Mouse (Mus musculus) stomach, embryonic 14.5 days (tissue): ENCODE measurements around the gene Ltbp1. TPM values are rescaled to one million over a fixed set of nuclear protein-coding genes. Genes with fewer than 3 reads are reported as not detected.

Experiments used
- ATAC-seq: fragments of 200-750 bp; cut with Nextera tagmentation; 2 replicates; pipeline ENCODE4 v1.8.0; 2017; ENCODE audit warnings: low read depth, moderate TSS enrichment; ENCODE audit not compliant: insufficient number of reproducible peaks, insufficient read depth, low FRiP score
- H3K27ac ChIP-seq: fragments of 300-500 bp; sonication (generic); 2 replicates; pipeline ENCODE4 v1.5.1; 2014; ENCODE audit warnings: mild to moderate bottlenecking, low read length, moderate library complexity, mixed read lengths
- H3K27me3 ChIP-seq: fragments of 300-500 bp; sonication (generic); 2 replicates; pipeline ENCODE4 v1.6.1; 2014; ENCODE audit warnings: low read length, control low read depth, mixed read lengths; ENCODE audit not compliant: control insufficient read depth, insufficient read depth
- H3K36me3 ChIP-seq: fragments of 300-500 bp; sonication (generic); 2 replicates; pipeline ENCODE4 v1.6.1; 2014; ENCODE audit warnings: mild to moderate bottlenecking, control low read depth, low read length, moderate library complexity, mixed read lengths; ENCODE audit not compliant: control insufficient read depth, insufficient read depth
- H3K4me1 ChIP-seq: fragments of 300-500 bp; sonication (generic); 2 replicates; pipeline ENCODE4 v1.6.1; 2014; ENCODE audit warnings: low read length, control low read depth, mixed read lengths; ENCODE audit not compliant: control insufficient read depth, insufficient read depth
- H3K4me2 ChIP-seq: fragments of 300-500 bp; sonication (generic); replicated peaks from 2 replicates; pipeline ENCODE4 v1.6.1; 2014; ENCODE audit warnings: low read depth, low read length, control low read depth
- H3K4me3 ChIP-seq: fragments of 300-500 bp; sonication (generic); 2 replicates; pipeline ENCODE4 v1.5.1; 2014; ENCODE audit warnings: low read depth, low read length, control low read depth
- H3K9ac ChIP-seq: fragments of 300-500 bp; sonication (generic); replicated peaks from 2 replicates; pipeline ENCODE4 v1.6.1; 2014; ENCODE audit warnings: low read depth, mild to moderate bottlenecking, control low read depth, low read length, moderate library complexity, mixed read lengths
- H3K9me3 ChIP-seq: fragments of 300-500 bp; sonication (generic); 2 replicates; pipeline ENCODE4 v1.6.1; 2016; ENCODE audit warnings: low read depth, low read length, control low read depth; ENCODE audit not compliant: control insufficient read depth
- WGBS: fragments of 180-500 bp; shearing (Covaris S2); extraction: QIAGEN DNeasy Blood & Tissue Kit; methylation state at CpG from one replicate; pipeline ENCODE4 v1.1.7; 2014; 5-methylcytosine and 5-hydroxymethylcytosine counted together
- polyA plus RNA-seq: library from polyadenylated mRNA; unstranded; fragments of >200 nt; fragmentation: Nextera tagmentation; extraction: Ambion mirVana; gene quantifications from 2 replicates; pipeline ENCODE4 v1.2.1, GENCODE M21; 2014

The Ltbp1 gene
- polyA plus RNA-seq, 1 experiment from 2014 or later = 49.3 TPM

DNA sequence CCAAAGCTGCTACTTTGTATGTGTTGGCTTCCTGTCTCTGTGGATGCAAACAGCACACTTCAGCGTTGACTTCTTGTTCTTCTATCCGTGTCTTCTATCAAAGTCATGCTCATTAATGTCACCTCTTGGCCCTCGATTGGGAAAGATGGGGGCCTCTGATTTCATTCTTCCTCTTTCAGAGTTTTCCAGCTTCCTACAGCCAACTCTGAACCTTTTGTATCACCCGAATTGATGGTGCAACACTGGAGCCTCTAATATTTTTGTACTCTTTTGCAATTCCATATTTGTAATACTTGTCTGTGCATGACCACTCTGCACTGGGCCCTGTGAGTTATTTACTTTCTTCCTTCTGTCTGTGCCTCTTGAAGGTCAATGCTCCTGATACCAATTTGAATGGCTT lies 141.8 kb downstream of the Ltbp1 start:
- Histone ChIP-seq H3K27ac (no peak overlapping the region), H3K36me3 (no peaks in the 10 kb centered on the region), H3K4me2 (no peak overlapping the region), H3K27me3 (no peaks in the 10 kb centered on the region), H3K9ac (no peak overlapping the region), H3K9me3 (no peaks in the 10 kb centered on the region), H3K4me1 (0 out of 2 replicates have a peak, but pooled peaks cover 3% of the 10 kb centered on the region), H3K4me3 (no peak overlapping the region)
- WGBS = 79% methylated on average over 4 of the region's 4 CpGs
- ATAC-seq = no peak

DNA sequence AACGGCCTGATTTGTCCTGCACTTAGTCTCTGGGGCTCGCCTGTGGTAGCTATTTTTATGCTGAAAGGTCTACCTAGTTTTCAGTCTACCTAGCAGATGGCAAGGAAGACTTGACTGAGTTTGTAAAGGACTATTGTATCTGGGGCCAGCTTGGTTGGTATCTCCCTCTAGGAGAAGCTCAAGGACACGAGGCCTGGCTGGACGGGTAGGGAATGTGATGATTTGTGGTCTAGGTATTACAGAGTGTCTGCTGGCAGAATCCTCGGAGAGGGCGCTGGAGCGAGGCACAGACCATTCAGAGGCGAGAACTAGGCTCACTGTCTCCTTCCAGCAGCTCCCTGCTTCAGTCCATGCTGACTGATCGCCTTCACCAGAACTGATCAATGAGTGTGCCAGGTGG lies 146.4 kb downstream of the Ltbp1 start:
- no peak overlapping the region for H3K27ac ChIP-seq
- no peak overlapping the region for H3K4me2 ChIP-seq
- ATAC-seq = no peak
- H3K9ac ChIP-seq = no peak overlapping the region
- no peaks in the 10 kb centered on the region for H3K36me3 ChIP-seq
- no peaks in the 10 kb centered on the region for H3K27me3 ChIP-seq
- WGBS = 81% methylated on average over 9 of the region's 9 CpGs
- peaks cover 8% of the 10 kb centered on the region; the same call in 1 of the 2 replicates for H3K4me1 ChIP-seq
- H3K9me3 ChIP-seq = no peaks in the 10 kb centered on the region
- no peak overlapping the region for H3K4me3 ChIP-seq

- no peak for ATAC-seq
- H3K36me3 ChIP-seq = no peaks in the 10 kb centered on the region
- H3K27me3 ChIP-seq = no peaks in the 10 kb centered on the region
- peak overlapping the region; percentile 15; the same call in 1 of the 2 replicates for H3K27ac ChIP-seq
- H3K9ac ChIP-seq = no peak overlapping the region
- 43% methylated on average over 6 of the region's 6 CpGs for WGBS
- H3K9me3 ChIP-seq = no peaks in the 10 kb centered on the region
- no peak overlapping the region for H3K4me3 ChIP-seq
- peaks cover 8% of the 10 kb centered on the region; the same call in 1 of the 2 replicates for H3K4me1 ChIP-seq
- H3K4me2 ChIP-seq = no peak overlapping the region
Measured at GRCm38 (mm10) chr17:75153088-75153487, 147.7 kb downstream of the Ltbp1 start.

- Histone ChIP-seq H3K4me3 (no peak overlapping the region), H3K36me3 (no peaks in the 10 kb centered on the region), H3K27me3 (no peaks in the 10 kb centered on the region), H3K4me2 (no peak overlapping the region), H3K9ac (no peak overlapping the region), H3K27ac (no peak overlapping the region), H3K4me1 (peaks cover 8% of the 10 kb centered on the region; the same call in 1 of the 2 replicates), H3K9me3 (no peaks in the 10 kb centered on the region)
- 73% methylated on average over 6 of the region's 6 CpGs for WGBS
- no peak for ATAC-seq
Measured at GRCm38 (mm10) chr17:75158385-75158784, 153.0 kb downstream of the Ltbp1 start.

- no peak for ATAC-seq
Measured at GRCm38 (mm10) chr17:75159066-75159787, 153.9 kb downstream of the Ltbp1 start.

GRCm38 (mm10) chr17:75161062-75161461 lies 155.7 kb downstream of the Ltbp1 start:
- 80% methylated on average over 10 of the region's 10 CpGs for WGBS

More at GRCm38 (mm10) chr17:75159066-75159787, 153.9 kb downstream of the Ltbp1 start:
- Histone ChIP-seq H3K9me3 (no peaks in the 10 kb centered on the region), H3K4me2 (no peak overlapping the region), H3K4me3 (no peak overlapping the region), H3K9ac (no peak overlapping the region), H3K4me1 (peaks cover 5% of the 10 kb centered on the region; the same call in 1 of the 2 replicates), H3K36me3 (no peaks in the 10 kb centered on the region), H3K27ac (no peak overlapping the region), H3K27me3 (no peaks in the 10 kb centered on the region)
- 83% methylated on average over 8 of the region's 8 CpGs for WGBS

GRCm38 (mm10) chr17:75161931-75162330 lies 156.6 kb downstream of the Ltbp1 start:
- Histone ChIP-seq H3K9ac (no peak overlapping the region), H3K4me2 (no peak overlapping the region), H3K36me3 (no peaks in the 10 kb centered on the region), H3K4me1 (no peaks in the 10 kb centered on the region), H3K27me3 (no peaks in the 10 kb centered on the region), H3K4me3 (no peak overlapping the region), H3K9me3 (no peaks in the 10 kb centered on the region), H3K27ac (no peak overlapping the region)
- no peak for ATAC-seq
- WGBS = 75% methylated on average over 4 of the region's 4 CpGs

More at GRCm38 (mm10) chr17:75161062-75161461, 155.7 kb downstream of the Ltbp1 start:
- Histone ChIP-seq H3K27me3 (no peaks in the 10 kb centered on the region), H3K9ac (no peak overlapping the region), H3K36me3 (no peaks in the 10 kb centered on the region), H3K9me3 (no peaks in the 10 kb centered on the region), H3K4me1 (no peaks in the 10 kb centered on the region), H3K4me3 (no peak overlapping the region), H3K4me2 (no peak overlapping the region), H3K27ac (no peak overlapping the region)
- no peak for ATAC-seq

GRCm38 (mm10) chr17:75164566-75164965 lies 159.2 kb downstream of the Ltbp1 start:
- no peaks in the 10 kb centered on the region for H3K4me1 ChIP-seq
- H3K27me3 ChIP-seq = no peaks in the 10 kb centered on the region
- H3K9me3 ChIP-seq = no peaks in the 10 kb centered on the region
- H3K36me3 ChIP-seq = no peaks in the 10 kb centered on the region
- no peak overlapping the region for H3K4me2 ChIP-seq
- no peak overlapping the region for H3K4me3 ChIP-seq
- H3K27ac ChIP-seq = no peak overlapping the region
- ATAC-seq = no peak
- no peak overlapping the region for H3K9ac ChIP-seq
- 83% methylated on average over 5 of the region's 5 CpGs for WGBS
